ENCODE assay signal across 13 mouse cellular contexts in the genomic region with DNA sequence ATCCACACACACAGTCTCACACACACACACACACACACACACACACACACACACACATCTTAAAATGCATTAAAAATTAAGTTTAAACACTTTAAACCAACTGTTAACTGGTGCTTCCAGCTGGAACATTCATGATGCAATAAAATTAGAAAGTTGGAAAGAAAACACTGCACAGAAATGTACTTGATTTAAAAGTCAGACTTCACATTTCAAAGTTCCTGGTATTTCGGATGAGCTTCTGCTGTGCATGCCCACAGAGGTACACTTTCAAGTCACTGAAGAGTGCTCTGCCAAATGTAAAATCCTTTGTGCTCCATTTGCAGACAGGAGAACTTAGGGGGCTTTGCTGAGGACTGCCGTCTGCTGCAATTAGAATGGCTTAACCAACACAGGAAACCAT.
"Had no signal": no experiment of that assay in that cellular context is flagged by ENCODE, and none has a peak within 500 bp of the region (broad histone marks: within the 10 kb centered on the region; RNA-seq: fewer than 3 reads in every experiment).

No protein-coding gene starts in this region.

- ATAC-seq: liver, embryonic 12.5 days had no signal

- DNase-seq: kidney, adult 11 months; kidney, adult 8-10 months; kidney, postnatal 10 days; kidney, postnatal 36 days; liver; lung, adult 18-20 months; lung, postnatal 14 days; lung, postnatal 4 days; midbrain, embryonic 14.5 days; thymus, adult 2 months; thymus, postnatal 14 days; thymus, postnatal 4 days had no signal
